Mouse (Mus musculus): Measurements from ENCODE around the gene Dpf1.

- TF ChIP-seq GATA1 (IDR thresholded peaks at IDR 0.05; ENCODE audit: borderline replicate concordance, low read length) (no peak), FLI1 (IDR thresholded peaks at IDR 0.05; ENCODE audit: low read length) (no peak)
Measured at GRCm38 (mm10) chr7:29361497-29361896, 57.7 kb downstream of the Dpf1 start.

All from megakaryocyte, embryonic 14.5 days (primary cell).